8 mouse cellular contexts compared by ENCODE assay signal in the genomic region with DNA sequence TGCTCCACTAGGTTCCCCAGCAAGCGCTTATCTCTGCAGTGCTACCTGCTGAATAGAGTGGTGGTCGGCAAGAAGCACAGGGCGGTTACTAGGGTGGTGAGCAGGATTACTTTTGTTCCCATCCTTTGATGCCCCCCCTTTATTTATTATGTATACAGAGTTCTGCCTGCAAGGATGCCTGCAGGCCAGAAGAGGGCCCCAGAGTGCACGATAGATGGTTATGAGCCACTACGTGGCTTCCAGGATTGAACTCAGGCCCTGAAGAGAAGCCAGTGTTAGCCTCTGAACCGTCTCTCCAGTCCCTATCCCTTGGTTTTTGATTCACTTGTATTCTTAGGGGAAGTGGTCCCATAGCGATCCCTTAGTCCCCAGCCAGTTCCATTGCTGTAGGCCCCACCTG. TPM values are rescaled to one million over a fixed set of nuclear protein-coding genes. Genes with fewer than 3 reads are reported as not detected.
A peak's percentile ranks its signal among the peaks of the same experiment; 100 is the strongest.
DNase-seq lines count a peak whose midpoint lies in the region; TF ChIP-seq lines count a peak whose summit lies in the region.
"Had no signal": no experiment of that assay in that cellular context is flagged by ENCODE, and none has a peak within 500 bp of the region (broad histone marks: within the 10 kb centered on the region; RNA-seq: fewer than 3 reads in every experiment).

No protein-coding gene starts in this region.

- no peaks in the 10 kb centered on the region for H3K27me3 ChIP-seq in ES-Bruce4 (ENCODE audit: control insufficient read depth, insufficient read depth, low read length, poor library complexity, severe bottlenecking)
- no peaks in the 10 kb centered on the region for H3K27me3 ChIP-seq in small intestine, adult 2 months (ENCODE audit: control insufficient read depth, insufficient read depth, low read length)
- H3K27me3 ChIP-seq: embryonic facial prominence, embryonic 12.5 days had no signal

- no peaks in the 10 kb centered on the region for H3K36me3 ChIP-seq in ES-Bruce4 (ENCODE audit: control insufficient read depth, insufficient read depth, low read length, poor library complexity, severe bottlenecking)
- no peaks in the 10 kb centered on the region for H3K36me3 ChIP-seq in small intestine, adult 2 months (ENCODE audit: control insufficient read depth, insufficient read depth, low read length)
- H3K36me3 ChIP-seq: embryonic facial prominence, embryonic 12.5 days had no signal

- no peaks in the 10 kb centered on the region for H3K9me3 ChIP-seq in ES-Bruce4 (replicated peaks; ENCODE audit: control insufficient read depth, insufficient read depth, low read length, poor library complexity, severe bottlenecking)
- H3K9me3 ChIP-seq: embryonic facial prominence, embryonic 12.5 days had no signal

- H3K9ac ChIP-seq in ES-Bruce4 (ENCODE audit: low read depth, poor library complexity, severe bottlenecking): no peak overlapping the region
- H3K9ac ChIP-seq: embryonic facial prominence, embryonic 12.5 days had no signal

- DNase-seq in left cerebral cortex, adult 2 months (ENCODE audit: extremely low spot score in 1 of 2, low spot score in 2 of 2): no peak
- no peak for DNase-seq in left cerebral cortex, adult 9 months (ENCODE audit: low spot score in 2 of 2)
- no peak for DNase-seq in kidney, adult 8-10 months
- DNase-seq in ovary, postnatal 10 days (ENCODE audit: low spot score): no peak

- no peak for TF ChIP-seq EP300 in ES-Bruce4 (IDR thresholded peaks at IDR 0.05; ENCODE audit: insufficient read depth, low read depth, low read length)

- peak; percentile 51 for TF ChIP-seq CTCF in left cerebral cortex, adult 2 months (IDR thresholded peaks at IDR 0.05)
- peak; percentile 51 for TF ChIP-seq CTCF in ES-Bruce4 (IDR thresholded peaks at IDR 0.05; ENCODE audit: low read depth, low read length)
- peak; percentile 35; the same call in 1 of the 2 replicates for TF ChIP-seq CTCF in bone marrow, adult 2 months (IDR thresholded peaks at IDR 0.05; ENCODE audit: control insufficient read depth, insufficient read depth, low read length)
- TF ChIP-seq CTCF in small intestine, adult 2 months (IDR thresholded peaks at IDR 0.05; ENCODE audit: extremely low read depth, insufficient read length, insufficient replicate concordance, low read depth, low read length): peak; percentile 41; the same call in 1 of the 2 replicates

- no peak overlapping the region for H3K4me3 ChIP-seq in left cerebral cortex, adult 2 months
- H3K4me3 ChIP-seq in ES-Bruce4 (ENCODE audit: low read depth, low read length): no peak overlapping the region
- H3K4me3 ChIP-seq in bone marrow, adult 2 months (replicated peaks; ENCODE audit: control insufficient read depth, low read depth, low read length): no peak overlapping the region
- no peak overlapping the region for H3K4me3 ChIP-seq in small intestine, adult 2 months (ENCODE audit: low read depth, low read length)
- H3K4me3 ChIP-seq: embryonic facial prominence, embryonic 12.5 days had no signal

- H3K27ac ChIP-seq in left cerebral cortex, adult 2 months: no peak overlapping the region
- no peak overlapping the region for H3K27ac ChIP-seq in ES-Bruce4 (ENCODE audit: insufficient read depth, low read length)
- H3K27ac ChIP-seq in bone marrow, adult 2 months (ENCODE audit: control insufficient read depth, insufficient read depth, low read depth, low read length, poor library complexity): no peak overlapping the region
- no peak overlapping the region for H3K27ac ChIP-seq in small intestine, adult 2 months (ENCODE audit: insufficient read depth, low read depth, low read length)
- H3K27ac ChIP-seq: embryonic facial prominence, embryonic 12.5 days had no signal

- intact Hi-C loops in left cerebral cortex, adult 2 months (cut with DNase I): no loop called here

- WGBS in bone marrow, adult 2 months: 71% methylated on average over 7 of the region's 7 CpGs
- WGBS in small intestine, adult 2 months: 80% methylated on average over 7 of the region's 7 CpGs

- no peaks in the 10 kb centered on the region for H3K4me1 ChIP-seq in ES-Bruce4 (ENCODE audit: control insufficient read depth, insufficient read depth, low read length)
- no peaks in the 10 kb centered on the region for H3K4me1 ChIP-seq in bone marrow, adult 2 months (ENCODE audit: control insufficient read depth, insufficient read depth, low read length)
- peaks cover 36% of the 10 kb centered on the region; the same call in 1 of the 2 replicates for H3K4me1 ChIP-seq in small intestine, adult 2 months (ENCODE audit: control insufficient read depth, insufficient read depth, insufficient read length, low read length)
- H3K4me1 ChIP-seq: embryonic facial prominence, embryonic 12.5 days had no signal

- no peak for TF ChIP-seq POLR2A in ES-Bruce4 (IDR thresholded peaks at IDR 0.05; ENCODE audit: insufficient read depth, low read length)
- TF ChIP-seq POLR2A in bone marrow, adult 2 months (IDR thresholded peaks at IDR 0.05; ENCODE audit: borderline replicate concordance, control insufficient read depth, low read depth, low read length): no peak
- TF ChIP-seq POLR2A in small intestine, adult 2 months (IDR thresholded peaks at IDR 0.05; ENCODE audit: low read depth, low read length): no peak

RNA-seq across cellular contexts. Expression of gene Depdc1b, which starts 25.5 kb away (rescaled TPM):
- under 1 TPM; 0.48 to 0.89 TPM for total RNA-seq in left cerebral cortex, adult 2 months (2021)
- polyA plus RNA-seq in ES-Bruce4 (2011; ENCODE audit: insufficient read depth, insufficient read length, low read depth, missing spikeins): 15.2 and 16.2 TPM in 2 replicates
- polyA plus RNA-seq in bone marrow, adult 2 months (2011; ENCODE audit: insufficient read depth, insufficient read length, low replicate concordance, missing spikeins): 20.8 and 21.2 TPM in 2 replicates
- polyA plus RNA-seq in small intestine, adult 2 months (2012; rRNA removed): 0.47 and 0.82 TPM in 2 replicates
